Mouse (Mus musculus) embryonic fibroblast, embryonic 13.5 days (primary cell): ENCODE measurements around the gene Armh1. TPM values are rescaled to one million over a fixed set of nuclear protein-coding genes. Genes with fewer than 3 reads are reported as not detected.
A peak's percentile ranks its signal among the peaks of the same experiment; 100 is the strongest.

Source experiments
- H3K27ac ChIP-seq: 2 replicates; pipeline ENCODE4 v1.5.1; 2012; ENCODE audit warnings: low read length, control low read depth, inconsistent platforms; ENCODE audit not compliant: insufficient read depth
- H3K4me1 ChIP-seq: 2 replicates; pipeline ENCODE4 v1.6.1; 2011; ENCODE audit warnings: low read length; ENCODE audit not compliant: control insufficient read depth, insufficient read depth
- H3K4me3 ChIP-seq: 2 replicates; pipeline ENCODE4 v1.5.1; 2011; ENCODE audit warnings: mild to moderate bottlenecking, control low read depth, low read length; ENCODE audit not compliant: insufficient read depth
- CTCF ChIP-seq: IDR thresholded peaks from 2 replicates; pipeline ENCODE4 v1.5.1; 2011; ENCODE audit warnings: mild to moderate bottlenecking, control low read depth, low read length, moderate library complexity, borderline replicate concordance; ENCODE audit not compliant: insufficient read depth
- POLR2A ChIP-seq: IDR thresholded peaks from 2 replicates; pipeline ENCODE4 v1.6.1; 2011; ENCODE audit warnings: low read depth, mild to moderate bottlenecking, control low read depth, low read length, moderate library complexity
- polyA plus RNA-seq: library from polyadenylated mRNA; stranded (reverse); fragments of >200 nt; gene quantifications from 2 replicates; pipeline ENCODE4 v1.2.4, GENCODE M21; 2011; ENCODE audit warnings: low read depth; ENCODE audit not compliant: missing spikeins, insufficient read length

Gene Armh1
- polyA plus RNA-seq: 0.35 TPM in 1 of 2 replicates, not detected in the other

GRCm38 (mm10) chr4:117251801-117252316, at the start of gene Armh1, which contains the start of gene Tmem53:
Gene Armh1, minus strand, starts transcription at chr4:117252125.
Gene Tmem53, plus strand, starts transcription at chr4:117251951.
- H3K4me3 ChIP-seq: peak within 1 kb of the TSS; percentile 71
- peak within 1 kb of the TSS; percentile 80 for H3K27ac ChIP-seq
- TF ChIP-seq POLR2A: peak; percentile 60
- TF ChIP-seq CTCF: no peak
- 0 out of 2 replicates have a peak, but pooled peaks cover 4% of the 10 kb centered on the region for H3K4me1 ChIP-seq

DNA sequence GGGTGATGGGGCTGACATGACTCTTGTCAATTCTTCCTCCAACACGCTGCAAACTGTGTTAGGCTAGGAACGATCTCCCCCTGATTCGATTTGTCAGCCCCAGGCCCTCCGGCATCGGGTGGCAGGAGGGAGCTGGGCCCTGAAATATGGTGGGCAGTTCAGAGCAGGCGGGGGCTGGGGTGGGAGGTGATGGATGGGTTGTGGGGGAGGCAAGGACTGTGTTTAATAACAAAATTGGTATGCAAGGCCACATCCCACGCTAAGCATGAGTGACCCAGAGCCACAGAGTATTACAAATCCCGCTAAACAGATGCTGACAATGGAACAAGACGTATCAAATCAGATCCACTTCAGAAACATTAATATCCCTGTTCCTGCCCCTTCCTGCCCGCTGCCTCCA, 48.0 kb upstream of the Armh1 start:
- no peak for TF ChIP-seq POLR2A
- no peak for TF ChIP-seq CTCF
- Histone ChIP-seq H3K4me1 (no peaks in the 10 kb centered on the region), H3K27ac (no peak overlapping the region), H3K4me3 (no peak overlapping the region)

DNA sequence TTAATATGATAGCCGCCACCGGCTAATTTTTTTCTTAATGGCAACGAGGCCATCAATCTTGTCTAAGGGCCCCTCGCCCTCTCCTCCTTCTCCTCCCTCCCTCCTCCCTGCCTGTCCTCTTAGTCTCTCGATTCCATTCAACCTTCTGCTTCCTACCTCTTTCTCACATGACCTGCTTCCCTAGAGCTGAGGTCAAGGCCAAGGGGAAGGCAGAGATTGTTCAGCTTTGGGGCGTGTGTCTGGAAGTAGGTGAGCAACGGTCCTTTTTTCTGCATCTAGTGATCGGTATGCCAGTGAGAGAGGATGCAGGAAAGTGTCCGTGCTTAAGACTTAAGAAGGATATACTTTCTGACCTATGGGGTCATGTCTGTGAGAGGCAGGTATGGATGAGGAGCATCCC, 45.9 kb upstream of the Armh1 start:
- no peaks in the 10 kb centered on the region for H3K4me1 ChIP-seq
- no peak for TF ChIP-seq CTCF
- no peak for TF ChIP-seq POLR2A
- H3K27ac ChIP-seq: no peak overlapping the region
- no peak overlapping the region for H3K4me3 ChIP-seq

- H3K4me3 ChIP-seq: no peak overlapping the region
- no peaks in the 10 kb centered on the region for H3K4me1 ChIP-seq
- no peak for TF ChIP-seq POLR2A
- TF ChIP-seq CTCF: no peak
- no peak overlapping the region for H3K27ac ChIP-seq
These were observed 45.1 kb upstream of the Armh1 start for GRCm38 (mm10) chr4:117296849-117297593.

DNA sequence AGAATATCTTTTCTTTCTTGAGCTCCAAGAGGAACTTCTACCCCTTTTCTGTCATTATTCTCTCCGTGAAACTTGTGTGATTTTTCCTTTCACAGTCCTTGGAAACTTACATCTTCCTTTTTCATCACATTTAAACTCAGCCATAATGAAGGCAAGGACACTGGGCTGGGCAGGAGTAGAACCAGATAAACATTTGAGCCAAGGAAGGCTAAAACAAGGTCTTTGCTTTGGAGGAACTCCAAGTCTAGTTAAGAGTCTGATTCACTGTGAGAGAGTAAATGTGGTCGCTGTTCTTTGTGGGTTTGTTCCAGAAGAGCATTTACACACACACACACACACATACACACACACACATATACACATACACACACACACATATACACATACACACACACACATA, 39.8 kb upstream of the Armh1 start:
- TF ChIP-seq POLR2A (no peak), CTCF (no peak)
- H3K4me3 ChIP-seq: no peak overlapping the region

DNA sequence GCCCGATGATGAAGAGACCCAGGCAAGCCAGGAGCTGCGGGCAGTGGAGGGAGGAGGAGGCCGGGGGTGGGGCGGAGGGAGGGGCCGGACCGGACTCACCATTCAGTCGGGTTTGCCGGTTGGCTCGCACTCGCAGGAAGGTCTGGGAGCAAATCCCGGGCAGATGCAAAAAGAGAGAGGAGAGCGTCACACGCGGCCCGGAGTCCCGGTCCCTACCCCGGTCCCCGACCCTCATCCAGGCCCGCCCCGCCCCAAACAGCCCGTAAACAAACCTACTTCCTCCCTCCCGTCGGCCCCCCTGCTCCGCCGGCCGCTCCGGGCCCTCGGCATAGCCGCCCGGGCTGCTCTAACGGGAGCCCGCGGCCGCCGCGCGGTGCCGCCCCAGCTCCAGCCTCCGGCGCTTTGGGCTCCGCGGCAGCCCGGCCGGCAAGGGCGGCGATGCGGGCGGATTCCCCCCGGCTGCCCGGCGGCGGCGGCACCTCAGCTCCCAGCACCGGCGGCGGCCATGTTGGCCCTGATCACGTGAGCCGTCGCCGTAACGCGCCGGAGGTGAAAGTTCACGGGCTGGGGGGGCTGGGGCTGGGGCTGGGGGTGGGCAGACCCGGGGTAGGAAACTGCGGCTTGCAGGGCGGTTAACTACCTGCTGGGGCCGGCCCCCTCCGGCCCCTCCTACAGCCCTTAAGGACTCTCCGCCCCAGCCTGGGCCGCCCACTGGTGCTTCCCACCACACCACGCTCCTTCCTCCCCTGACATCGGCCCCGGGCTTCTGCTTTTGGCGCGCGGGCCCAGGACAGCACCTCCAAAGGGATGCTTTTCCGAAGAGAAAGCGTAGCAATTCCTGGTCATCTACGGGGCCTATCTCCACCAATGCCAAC, 37.2 kb upstream of the Armh1 start:
- Histone ChIP-seq H3K27ac (peak overlapping the region; percentile 66), H3K4me3 (peak overlapping the region; percentile 97), H3K4me1 (peaks cover under 1% of the 10 kb centered on the region; the same call in 1 of the 2 replicates)
- TF ChIP-seq POLR2A (peak; percentile 70), CTCF (no peak)

More for the DNA sequence above, 39.8 kb upstream of the Armh1 start:
- Histone ChIP-seq H3K4me1 (no peaks in the 10 kb centered on the region), H3K27ac (no peak overlapping the region)

DNA sequence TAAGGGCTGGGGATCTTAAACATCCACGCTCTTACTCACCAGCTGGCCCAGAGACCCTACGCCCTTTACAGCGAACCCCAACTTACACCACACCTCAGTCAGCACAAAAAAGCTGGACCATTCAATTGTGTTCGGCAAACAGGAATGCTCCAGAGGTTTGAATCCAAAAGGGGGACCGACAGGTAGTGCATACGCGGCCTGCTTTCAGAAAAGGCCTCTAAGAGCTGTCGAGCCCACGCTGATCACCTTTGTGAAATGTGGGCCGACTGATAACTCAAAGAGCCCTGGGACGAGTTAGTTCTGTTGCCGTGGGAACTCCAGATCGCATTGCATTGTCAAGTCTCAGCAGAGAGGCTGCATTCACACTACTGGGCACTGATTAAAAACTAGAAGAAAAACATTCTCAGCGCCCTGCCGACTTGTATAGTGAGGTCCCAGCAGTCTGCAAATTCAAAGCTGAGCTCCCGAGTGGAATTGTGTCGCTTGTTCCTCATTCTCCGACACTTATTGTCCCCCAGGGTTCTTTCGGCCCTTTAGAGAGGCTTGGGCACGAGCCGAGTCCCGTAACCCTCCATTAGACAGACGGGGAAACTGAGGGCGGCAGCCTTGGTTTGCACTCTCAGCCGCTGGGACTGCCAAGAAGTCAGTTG, 36.5 kb upstream of the Armh1 start:
- Histone ChIP-seq H3K27ac (peak overlapping the region; percentile 46), H3K4me1 (peaks cover 4% of the 10 kb centered on the region; the same call in 1 of the 2 replicates)

GRCm38 (mm10) chr4:117284363-117284762, 32.4 kb upstream of the Armh1 start:
- TF ChIP-seq POLR2A (no peak), CTCF (no peak)
- peaks cover 7% of the 10 kb centered on the region for H3K4me1 ChIP-seq

More for the DNA sequence above, 36.5 kb upstream of the Armh1 start:
- no peak for TF ChIP-seq CTCF
- no peak for TF ChIP-seq POLR2A
- H3K4me3 ChIP-seq: peak overlapping the region; percentile 97

More at GRCm38 (mm10) chr4:117284363-117284762, 32.4 kb upstream of the Armh1 start:
- H3K27ac ChIP-seq: no peak overlapping the region
- H3K4me3 ChIP-seq: no peak overlapping the region
